Mouse (Mus musculus): ENCODE measurements around the gene Fndc11. TPM values are rescaled to one million over a fixed set of nuclear protein-coding genes. Genes with fewer than 3 reads are reported as not detected.

Fndc11 gene
- total and polyA plus RNA-seq, 3 experiments, result not detected

GRCm38 (mm10) chr2:181213021-181213445, 6.8 kb upstream of the Fndc11 start, which contains the start of gene Srms:
TSS of gene Srms (minus strand) at chr2:181213185.
- no peak for TF ChIP-seq CHD2 (IDR thresholded peaks at IDR 0.05; ENCODE audit: low read length)
- no peak for TF ChIP-seq POLR2AphosphoS5 (IDR thresholded peaks at IDR 0.05; ENCODE audit: borderline replicate concordance, low read depth, low read length)
- Histone ChIP-seq H3K4me1 (ENCODE audit: control insufficient read depth in 1 of 2, insufficient read depth in 2 of 2, low read length in 2 of 2) (no peaks in the 10 kb centered on the region), H3K79me2 (ENCODE audit: control insufficient read depth, insufficient read depth, low read length, poor library complexity) (no peaks in the 10 kb centered on the region), H3K4me3 (ENCODE audit: control insufficient read depth in 1 of 2, insufficient read depth in 1 of 2, low read depth in 2 of 2, low read length in 2 of 2) (no peak within 1 kb of the TSS), H3K27me3 (ENCODE audit: control insufficient read depth in 1 of 2, insufficient read depth in 2 of 2, low read length in 2 of 2) (peaks cover 0 to 1% of the 10 kb centered on the region in 2 experiments; a peak in 2 of 4 replicates), H3K9me3 (replicated peaks; ENCODE audit: insufficient read depth, low read length) (no peaks in the 10 kb centered on the region), H3K36me3 (ENCODE audit: control insufficient read depth in 1 of 2, insufficient read depth in 2 of 2, low read length in 2 of 2) (no peaks in the 10 kb centered on the region), H3K27ac (ENCODE audit: control insufficient read depth, low read depth, low read length) (no peak within 1 kb of the TSS), H3K9ac (ENCODE audit: control insufficient read depth, low read depth, low read length, poor library complexity, severe bottlenecking) (no peak within 1 kb of the TSS)
- DNase-seq (ENCODE audit: low read depth, low spot score), result no peak

- H3K4me3 ChIP-seq (ENCODE audit: control insufficient read depth in 1 of 2, insufficient read depth in 1 of 2, low read depth in 2 of 2, low read length in 2 of 2), result no peak overlapping the region
- 0 out of 4 replicates have a peak, but pooled peaks cover 0 to 1% of the 10 kb centered on the region in 2 experiments for H3K27me3 ChIP-seq (ENCODE audit: control insufficient read depth in 1 of 2, insufficient read depth in 2 of 2, low read length in 2 of 2)
- H3K9ac ChIP-seq (ENCODE audit: control insufficient read depth, low read depth, low read length, poor library complexity, severe bottlenecking), result no peak overlapping the region
- H3K27ac ChIP-seq (ENCODE audit: control insufficient read depth, low read depth, low read length), result no peak overlapping the region
- no peaks in the 10 kb centered on the region for H3K9me3 ChIP-seq (replicated peaks; ENCODE audit: insufficient read depth, low read length)
- TF ChIP-seq ZC3H11A (IDR thresholded peaks at IDR 0.05; ENCODE audit: low read depth, low read length), result no peak
- TF ChIP-seq GABPA (IDR thresholded peaks at IDR 0.05; ENCODE audit: low read depth, low read length), result no peak
- TF ChIP-seq ZKSCAN1 (IDR thresholded peaks at IDR 0.05; ENCODE audit: low read depth, low read length), result no peak
- TF ChIP-seq MXI1 (IDR thresholded peaks at IDR 0.05; ENCODE audit: low read depth, low read length), result no peak
- no peak for TF ChIP-seq SIN3A (IDR thresholded peaks at IDR 0.05; ENCODE audit: low read length)
- no peak for TF ChIP-seq TBP (IDR thresholded peaks at IDR 0.05; ENCODE audit: low read depth, low read length)
- TF ChIP-seq BHLHE40 (IDR thresholded peaks at IDR 0.05; ENCODE audit: borderline replicate concordance, low read depth, low read length), result no peak
- TF ChIP-seq HCFC1 (IDR thresholded peaks at IDR 0.05; ENCODE audit: low read depth, low read length), result no peak
- TF ChIP-seq MYB (IDR thresholded peaks at IDR 0.05; ENCODE audit: low read depth, low read length), result no peak
- no peak for TF ChIP-seq USF1 (IDR thresholded peaks at IDR 0.05; ENCODE audit: low read depth, low read length)
- no peak for TF ChIP-seq CHD2 (IDR thresholded peaks at IDR 0.05; ENCODE audit: low read length)
- TF ChIP-seq POLR2AphosphoS2 (IDR thresholded peaks at IDR 0.05; ENCODE audit: low read length), result no peak
- TF ChIP-seq EP300 (IDR thresholded peaks at IDR 0.05; ENCODE audit: low read depth in 1 of 2, low read length in 2 of 2), result no peak
- no peak for TF ChIP-seq TCF12 (IDR thresholded peaks at IDR 0.05; ENCODE audit: low read depth, low read length)
- TF ChIP-seq KAT2A (conservative IDR thresholded peaks at IDR 0.05; ENCODE audit: low read depth, low read length), result no peak
- no peak for TF ChIP-seq MAZ (IDR thresholded peaks at IDR 0.05; ENCODE audit: low read depth, low read length)
- no peak for TF ChIP-seq SMC3 (IDR thresholded peaks at IDR 0.05; ENCODE audit: low read depth, low read length)
- no peak for TF ChIP-seq GATA1 (IDR thresholded peaks at IDR 0.05; ENCODE audit: low read depth, low read length)
- no peak for TF ChIP-seq CHD1 (IDR thresholded peaks at IDR 0.05; ENCODE audit: low read depth, low read length)
- DNase-seq (ENCODE audit: low read depth, low spot score), result no peak
- H3K36me3 ChIP-seq (ENCODE audit: control insufficient read depth in 1 of 2, insufficient read depth in 2 of 2, low read length in 2 of 2), result no peaks in the 10 kb centered on the region
- no peaks in the 10 kb centered on the region for H3K79me2 ChIP-seq (ENCODE audit: control insufficient read depth, insufficient read depth, low read length, poor library complexity)
- no peaks in the 10 kb centered on the region for H3K4me1 ChIP-seq (ENCODE audit: control insufficient read depth in 1 of 2, insufficient read depth in 2 of 2, low read length in 2 of 2)
Measured at GRCm38 (mm10) chr2:181216037-181216436, 3.8 kb upstream of the Fndc11 start.

Measured in MEL (cell line).